Mouse (Mus musculus): ENCODE results near the gene Glis2.

Glis2 gene

GRCm38 (mm10) chr16:4634681-4635080 lies 40.2 kb downstream of the Glis2 start:
- DNase-seq (ENCODE audit: inconsistent age in 2 of 2, low spot score in 1 of 2) = peak; percentile 73 to 80

- DNase-seq (ENCODE audit: inconsistent age in 2 of 2, low spot score in 1 of 2) = no peak
Observed at GRCm38 (mm10) chr16:4635760-4636159, 41.2 kb downstream of the Glis2 start.

GRCm38 (mm10) chr16:4638891-4639390 lies 44.4 kb downstream of the Glis2 start:
- DNase-seq (ENCODE audit: inconsistent age in 2 of 2, low spot score in 1 of 2) = no peak

GRCm38 (mm10) chr16:4639831-4640237 lies 45.3 kb downstream of the Glis2 start, which contains the start of the genes Vasn and Dnaja3:
Vasn (plus strand) TSS chr16:4639941.
Dnaja3 (plus strand) TSS chr16:4639989.
- DNase-seq (ENCODE audit: inconsistent age in 2 of 2, low spot score in 1 of 2) = peak; percentile 91 to 96

GRCm38 (mm10) chr16:4640267-4641005 lies 45.9 kb downstream of the Glis2 start:
- DNase-seq (ENCODE audit: inconsistent age in 2 of 2, low spot score in 1 of 2) = no peak

GRCm38 (mm10) chr16:4641119-4641838 lies 46.8 kb downstream of the Glis2 start:
- DNase-seq (ENCODE audit: inconsistent age in 2 of 2, low spot score in 1 of 2) = no peak

- peak in 1 of 2 experiments; percentile 53 for DNase-seq (ENCODE audit: inconsistent age in 2 of 2, low spot score in 1 of 2)
Observed at GRCm38 (mm10) chr16:4642190-4642589, 47.7 kb downstream of the Glis2 start.

- DNase-seq (ENCODE audit: inconsistent age in 2 of 2, low spot score in 1 of 2) = peak in 1 of 2 experiments; percentile 37
Observed at GRCm38 (mm10) chr16:4642937-4643336, 48.4 kb downstream of the Glis2 start.

GRCm38 (mm10) chr16:4643670-4644419 lies 49.3 kb downstream of the Glis2 start:
- peak; percentile 85 to 93 for DNase-seq (ENCODE audit: inconsistent age in 2 of 2, low spot score in 1 of 2)

GRCm38 (mm10) chr16:4645867-4646266 lies 51.4 kb downstream of the Glis2 start:
- DNase-seq (ENCODE audit: inconsistent age in 2 of 2, low spot score in 1 of 2) = no peak

GRCm38 (mm10) chr16:4646831-4647230 lies 52.3 kb downstream of the Glis2 start:
- peak in 1 of 2 experiments; percentile 32 for DNase-seq (ENCODE audit: inconsistent age in 2 of 2, low spot score in 1 of 2)

GRCm38 (mm10) chr16:4647651-4648141 lies 53.2 kb downstream of the Glis2 start:
- DNase-seq (ENCODE audit: inconsistent age in 2 of 2, low spot score in 1 of 2) = peak; percentile 76 to 86

- DNase-seq (ENCODE audit: inconsistent age in 2 of 2, low spot score in 1 of 2) = no peak
Observed at GRCm38 (mm10) chr16:4648416-4649023, 54.0 kb downstream of the Glis2 start.

GRCm38 (mm10) chr16:4649211-4649610 lies 54.7 kb downstream of the Glis2 start:
- DNase-seq (ENCODE audit: inconsistent age in 2 of 2, low spot score in 1 of 2) = no peak

GRCm38 (mm10) chr16:4649692-4650091 lies 55.2 kb downstream of the Glis2 start:
- no peak for DNase-seq (ENCODE audit: inconsistent age in 2 of 2, low spot score in 1 of 2)

GRCm38 (mm10) chr16:4650161-4650560 lies 55.6 kb downstream of the Glis2 start:
- no peak for DNase-seq (ENCODE audit: inconsistent age in 2 of 2, low spot score in 1 of 2)

- peak in 1 of 2 experiments; percentile 33 for DNase-seq (ENCODE audit: inconsistent age in 2 of 2, low spot score in 1 of 2)
Observed at GRCm38 (mm10) chr16:4651081-4651480, 56.6 kb downstream of the Glis2 start.

GRCm38 (mm10) chr16:4651624-4652023 lies 57.1 kb downstream of the Glis2 start:
- peak; percentile 33 to 42 for DNase-seq (ENCODE audit: inconsistent age in 2 of 2, low spot score in 1 of 2)

GRCm38 (mm10) chr16:4652707-4653416 lies 58.3 kb downstream of the Glis2 start:
- peak in 1 of 2 experiments; percentile 45 for DNase-seq (ENCODE audit: inconsistent age in 2 of 2, low spot score in 1 of 2)

- no peak for DNase-seq (ENCODE audit: inconsistent age in 2 of 2, low spot score in 1 of 2)
Observed at GRCm38 (mm10) chr16:4654706-4655105, 60.2 kb downstream of the Glis2 start.
